Mouse (Mus musculus) induced T-regulatory cell, adult 2 months (primary cell): ENCODE results near the gene Olfr1434.
"Not testable (repeated sequence)": the region's sequence is repeated elsewhere in the genome, so short reads cannot be mapped to it uniquely, and the experiment has no call there.

Source experiments
- DNase-seq: peaks from one replicate; pipeline ENCODE4 v3.0.0-alpha.2; 2012; ENCODE audit warnings: low read depth

Gene Olfr1434

GRCm38 (mm10) chr19:12279554-12279953 is at the start of gene Olfr1434:
TSS of gene Olfr1434 (plus strand) at chr19:12279854.
- no peak for DNase-seq

GRCm38 (mm10) chr19:12232496-12232895 is 47.2 kb upstream of the Olfr1434 start, which contains the start of gene Olfr1432:
TSS of gene Olfr1432 (minus strand) at chr19:12232596.
- not testable (repeated sequence) for DNase-seq

GRCm38 (mm10) chr19:12241559-12241958 is 38.1 kb upstream of the Olfr1434 start, which contains the start of gene Olfr262:
TSS of gene Olfr262 (minus strand) at chr19:12241659.
- DNase-seq: no peak

GRCm38 (mm10) chr19:12260732-12261131 is 18.9 kb upstream of the Olfr1434 start, which contains the start of gene Olfr235:
TSS of gene Olfr235 (plus strand) at chr19:12261032.
- DNase-seq: no peak

- no peak for DNase-seq
These were observed 13.3 kb downstream of the Olfr1434 start for GRCm38 (mm10) chr19:12292979-12293378.

- not testable (repeated sequence) for DNase-seq
These were observed 19.4 kb downstream of the Olfr1434 start, which contains the start of gene Olfr1436 for GRCm38 (mm10) chr19:12299030-12299429. TSS of gene Olfr1436 (minus strand) at chr19:12299130.

- no peak for DNase-seq
These were observed 45.3 kb downstream of the Olfr1434 start, which contains the start of gene Olfr1437 for GRCm38 (mm10) chr19:12325001-12325400. TSS of gene Olfr1437 (minus strand) at chr19:12325101.
